Comparison of ENCODE assay signal across 9 mouse cellular contexts in the genomic region with DNA sequence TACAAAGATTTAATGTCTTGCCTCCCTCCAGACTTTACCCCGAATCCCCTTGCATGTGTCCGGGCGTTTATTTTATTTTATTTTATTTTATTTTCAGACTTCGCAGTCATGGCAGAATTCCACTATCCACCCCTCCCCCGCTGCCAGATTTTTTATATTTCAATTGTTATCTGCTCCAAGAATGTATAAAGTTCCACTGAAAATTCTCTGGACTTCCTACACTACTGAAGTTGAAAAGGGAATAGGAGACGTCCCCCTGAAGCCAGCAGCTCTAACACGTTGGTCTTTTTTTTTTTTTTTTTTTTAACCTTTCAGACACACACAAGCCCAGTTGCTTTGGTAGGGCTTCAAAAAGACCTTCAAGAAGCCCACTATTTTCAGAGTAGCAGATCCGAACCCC. TPM values are rescaled to one million over a fixed set of nuclear protein-coding genes. Genes with fewer than 3 reads are reported as not detected.
DNase-seq lines count a peak whose midpoint lies in the region; ATAC-seq and TF ChIP-seq lines count a peak whose summit lies in the region.
"Had no signal": no experiment of that assay in that cellular context is flagged by ENCODE, and none has a peak within 500 bp of the region (broad histone marks: within the 10 kb centered on the region; RNA-seq: fewer than 3 reads in every experiment).

No protein-coding gene starts in this region.

- peaks cover 37% of the 10 kb centered on the region for H3K79me2 ChIP-seq in myocyte (ENCODE audit: control insufficient read depth, insufficient read depth)

- 0 out of 2 replicates have a peak, but pooled peaks cover 3% of the 10 kb centered on the region for H3K4me1 ChIP-seq in kidney, postnatal 0 days (replicated peaks; ENCODE audit: insufficient read depth, low read length)
- H3K4me1 ChIP-seq in embryonic fibroblast, embryonic 13.5 days (ENCODE audit: control insufficient read depth, insufficient read depth, low read length) = peaks cover 7% of the 10 kb centered on the region; the same call in 1 of the 2 replicates
- peaks cover 12% of the 10 kb centered on the region for H3K4me1 ChIP-seq in intestine, embryonic 16.5 days (ENCODE audit: control insufficient read depth, insufficient read depth, low read length)

- peak overlapping the region; percentile 72; the same call in 1 of the 2 replicates for H3K9ac ChIP-seq in kidney, postnatal 0 days (ENCODE audit: low read depth, low read length)
- H3K9ac ChIP-seq in intestine, embryonic 16.5 days (ENCODE audit: low read depth, low read length) = peak overlapping the region; percentile 83; the same call in 1 of the 2 replicates

- no peaks in the 10 kb centered on the region for H3K27me3 ChIP-seq in kidney, postnatal 0 days (ENCODE audit: insufficient read depth, low read length)
- H3K27me3 ChIP-seq in intestine, embryonic 16.5 days (replicated peaks; ENCODE audit: control insufficient read depth, insufficient read depth, low read length) = no peaks in the 10 kb centered on the region
- H3K27me3 ChIP-seq in myocyte (ENCODE audit: control insufficient read depth, insufficient read depth, insufficient read length) = no peaks in the 10 kb centered on the region

- H3K4me2 ChIP-seq in kidney, postnatal 0 days (ENCODE audit: low read length) = peak overlapping the region; percentile 77
- H3K4me2 ChIP-seq in intestine, embryonic 16.5 days (ENCODE audit: low read depth, low read length) = peak overlapping the region; percentile 94
- H3K4me2 ChIP-seq in myocyte (ENCODE audit: low read depth) = peak overlapping the region; percentile 97

- TF ChIP-seq CTCF in kidney, postnatal 0 days (IDR thresholded peaks at IDR 0.05; ENCODE audit: low read depth) = no peak
- no peak for TF ChIP-seq CTCF in embryonic fibroblast, embryonic 13.5 days (IDR thresholded peaks at IDR 0.05; ENCODE audit: borderline replicate concordance, insufficient read depth, low read length)

- DNase-seq in kidney, postnatal 0 days (ENCODE audit: low spot score) = peak; percentile 51
- no peak for DNase-seq in kidney, postnatal 14 days
- no peak for DNase-seq in urinary bladder, postnatal 25 days (ENCODE audit: low spot score)
- no peak for DNase-seq in adrenal gland, postnatal 10 days
- DNase-seq: cerebellum, adult 11-12 months had no signal

- H3K9me3 ChIP-seq in kidney, postnatal 0 days (replicated peaks; ENCODE audit: low read length) = no peaks in the 10 kb centered on the region
- H3K9me3 ChIP-seq in intestine, embryonic 16.5 days (ENCODE audit: control insufficient read depth, low read length) = no peaks in the 10 kb centered on the region

- peak overlapping the region; percentile 66 for H3K4me3 ChIP-seq in kidney, postnatal 0 days (replicated peaks; ENCODE audit: low read depth, low read length)
- H3K4me3 ChIP-seq in embryonic fibroblast, embryonic 13.5 days (ENCODE audit: insufficient read depth, low read length) = peak overlapping the region; percentile 30
- peak overlapping the region; percentile 68 for H3K4me3 ChIP-seq in intestine, embryonic 16.5 days (ENCODE audit: low read length)
- peak overlapping the region; percentile 95 for H3K4me3 ChIP-seq in myocyte

- TF ChIP-seq POLR2A in embryonic fibroblast, embryonic 13.5 days (IDR thresholded peaks at IDR 0.05; ENCODE audit: low read depth, low read length) = no peak
- TF ChIP-seq POLR2A in myocyte (IDR thresholded peaks at IDR 0.05; ENCODE audit: insufficient read length, low read depth) = no peak

- no peak for ATAC-seq in kidney, postnatal 0 days (replicated peaks; ENCODE audit: low FRiP score, low read depth)
- no peak for ATAC-seq in intestine, embryonic 16.5 days
- no peak for ATAC-seq in monocyte, adult 5-6 weeks (replicated peaks; ENCODE audit: insufficient number of reproducible peaks, low FRiP score, low TSS enrichment, poor library complexity, severe bottlenecking)

- WGBS in kidney, postnatal 0 days = 10% methylated on average over 8 of the region's 8 CpGs
- 17% methylated on average over 8 of the region's 8 CpGs for WGBS in intestine, embryonic 16.5 days

- no peaks in the 10 kb centered on the region for H3K36me3 ChIP-seq in kidney, postnatal 0 days (ENCODE audit: insufficient read depth, low read length)
- no peaks in the 10 kb centered on the region for H3K36me3 ChIP-seq in intestine, embryonic 16.5 days (ENCODE audit: control insufficient read depth, insufficient read depth, low read length)
- peaks cover 22% of the 10 kb centered on the region for H3K36me3 ChIP-seq in myocyte (ENCODE audit: control insufficient read depth, insufficient read depth)

- peak overlapping the region; percentile 47 for H3ac ChIP-seq in myocyte (ENCODE audit: control insufficient read depth, insufficient read length)

- peak overlapping the region; percentile 82 for H3K27ac ChIP-seq in kidney, postnatal 0 days
- peak overlapping the region; percentile 98 for H3K27ac ChIP-seq in embryonic fibroblast, embryonic 13.5 days (ENCODE audit: insufficient read depth, low read length)
- H3K27ac ChIP-seq in intestine, embryonic 16.5 days (ENCODE audit: low read length) = peak overlapping the region; percentile 87; the same call in 1 of the 2 replicates

TF ChIP-seq in myocyte, 11 proteins besides CTCF, POLR2A, EP300 and RAD21:
- TF ChIP-seq E2F4 (IDR thresholded peaks at IDR 0.05; ENCODE audit: insufficient read depth) = no peak
- no peak for TF ChIP-seq REST (IDR thresholded peaks at IDR 0.05; ENCODE audit: insufficient read depth, insufficient read length)
- no peak for TF ChIP-seq MYOD1 (IDR thresholded peaks at IDR 0.05; ENCODE audit: control insufficient read depth in 1 of 3, insufficient read length in 2 of 3, low read depth in 2 of 3)
- no peak for TF ChIP-seq SRF (IDR thresholded peaks at IDR 0.05; ENCODE audit: control insufficient read depth, insufficient read length, low read depth)
- TF ChIP-seq POLR2AphosphoS2 (IDR thresholded peaks at IDR 0.05; ENCODE audit: insufficient read length, low read depth) = no peak
- no peak for TF ChIP-seq MYOG (IDR thresholded peaks at IDR 0.05; ENCODE audit: control insufficient read depth in 1 of 3, insufficient read depth in 1 of 3, insufficient read length in 2 of 3, low read depth in 2 of 3)
- no peak for TF ChIP-seq TCF12 (IDR thresholded peaks at IDR 0.05; ENCODE audit: insufficient read depth, poor library complexity, severe bottlenecking)

RNA-seq across cellular contexts. Expression of gene Fn1, which starts 1.2 kb away (rescaled TPM):
- 89.5 and 101 TPM in 2 replicates for polyA plus RNA-seq in kidney, postnatal 0 days (2015; fragmentation: Nextera tagmentation; extraction: Ambion mirVana)
- 3,197 and 4,910 TPM in 2 replicates for polyA plus RNA-seq in embryonic fibroblast, embryonic 13.5 days (2011; ENCODE audit: insufficient read length, low read depth, missing spikeins)
- 63.2 and 64.2 TPM in 2 replicates for polyA plus RNA-seq in intestine, embryonic 16.5 days (2015; fragmentation: Nextera tagmentation; extraction: Ambion mirVana)
- polyA plus RNA-seq in myocyte (2012; fragmentation: generic; extraction: Trizol) = 1,265 TPM
- total RNA-seq in monocyte, adult 5-6 weeks (2017) = 9.3 to 15.8 TPM (median 9.9 TPM) in 3 replicates
- 100 to 1,000 TPM; 329 to 502 TPM for total RNA-seq in adrenal gland, postnatal 10 days (2021)

Comparison
In these comparisons a context has a peak if more than half of its experiments do, and no peak if none do; other contexts are left out.
1. H3K4me3 ChIP-seq: peak in every context shown above with its lines; median percentile 95 in myocyte; 68 in intestine, embryonic 16.5 days; 66 in kidney, postnatal 0 days; 30 in embryonic fibroblast, embryonic 13.5 days.
2. RNA of gene Fn1, which starts 1.2 kb away (polyA plus RNA-seq): 3,197 to 4,910 TPM in embryonic fibroblast, embryonic 13.5 days and 1,265 TPM in myocyte (single experiment); 89.5 to 101 TPM in kidney, postnatal 0 days and 63.2 to 64.2 TPM in intestine, embryonic 16.5 days; every median in the first group is over 10 times any median in the second.
3. Peak in every context shown above with its lines, with median percentiles within 50 percentile points of each other: H3K27ac ChIP-seq and H3K4me2 ChIP-seq.